Mouse (Mus musculus) lung, adult 2 months (tissue): ENCODE measurements around the gene Erg28.

Source experiments
- CTCF ChIP-seq: fragments of 200-500 bp; IDR thresholded peaks from 2 replicates; pipeline ENCODE4 v1.5.1; 2011; ENCODE audit warnings: mild to moderate bottlenecking, low read length, control low read depth; ENCODE audit not compliant: insufficient read depth
- POLR2A ChIP-seq: fragments of 200-500 bp; IDR thresholded peaks from 2 replicates; pipeline ENCODE4 v1.6.1; 2011; ENCODE audit warnings: low read depth, mild to moderate bottlenecking, control low read depth, low read length, borderline replicate concordance; ENCODE audit errors: extremely low read depth

GRCm38 (mm10) chr12:85781606-85782005, 42.7 kb downstream of the Erg28 start:
- no peak for TF ChIP-seq CTCF
- TF ChIP-seq POLR2A = no peak
